Mouse (Mus musculus) kidney, postnatal 10 days (tissue): Measurements from ENCODE around the gene Cyp26b1.

Experiments
- DNase-seq: peaks from one replicate; pipeline ENCODE4 v3.0.0; 2021; ENCODE audit warnings: mixed read lengths

Cyp26b1 gene

GRCm38 (mm10) chr6:84586551-84587200 lies 7.0 kb downstream of the Cyp26b1 start:
- no peak for DNase-seq

GRCm38 (mm10) chr6:84585686-84586300 lies 7.9 kb downstream of the Cyp26b1 start:
- peak; percentile 30 for DNase-seq

- peak; percentile 51 for DNase-seq
These were observed 8.7 kb downstream of the Cyp26b1 start for GRCm38 (mm10) chr6:84584783-84585685.

GRCm38 (mm10) chr6:84583841-84584782 lies 9.6 kb downstream of the Cyp26b1 start:
- DNase-seq: peak; percentile 26

- peak; percentile 87 for DNase-seq
These were observed 10.3 kb downstream of the Cyp26b1 start for GRCm38 (mm10) chr6:84583371-84583770.

- no peak for DNase-seq
These were observed 10.9 kb downstream of the Cyp26b1 start for GRCm38 (mm10) chr6:84582826-84583225.

- peak; percentile 33 for DNase-seq
These were observed 11.8 kb downstream of the Cyp26b1 start for GRCm38 (mm10) chr6:84581833-84582445.

GRCm38 (mm10) chr6:84580979-84581832 lies 12.5 kb downstream of the Cyp26b1 start:
- DNase-seq: no peak

GRCm38 (mm10) chr6:84579508-84579907 lies 14.2 kb downstream of the Cyp26b1 start:
- DNase-seq: no peak

- DNase-seq: peak; percentile 52
These were observed 14.8 kb downstream of the Cyp26b1 start for GRCm38 (mm10) chr6:84578928-84579327.

- DNase-seq: no peak
These were observed 15.8 kb downstream of the Cyp26b1 start for GRCm38 (mm10) chr6:84577898-84578297.

GRCm38 (mm10) chr6:84573905-84574660 lies 19.6 kb downstream of the Cyp26b1 start:
- peak; percentile 58 for DNase-seq

- DNase-seq: no peak
These were observed 23.7 kb downstream of the Cyp26b1 start for GRCm38 (mm10) chr6:84570039-84570438.

GRCm38 (mm10) chr6:84569590-84569989 lies 24.1 kb downstream of the Cyp26b1 start:
- no peak for DNase-seq

GRCm38 (mm10) chr6:84568880-84569279 lies 24.8 kb downstream of the Cyp26b1 start:
- DNase-seq: no peak

GRCm38 (mm10) chr6:84567696-84568095 lies 26.0 kb downstream of the Cyp26b1 start:
- DNase-seq: no peak

GRCm38 (mm10) chr6:84566825-84567224 lies 26.9 kb downstream of the Cyp26b1 start:
- no peak for DNase-seq

- no peak for DNase-seq
These were observed 28.5 kb downstream of the Cyp26b1 start for GRCm38 (mm10) chr6:84565245-84565644.

- no peak for DNase-seq
These were observed 30.8 kb downstream of the Cyp26b1 start for GRCm38 (mm10) chr6:84562948-84563347.

- DNase-seq: no peak
These were observed 32.5 kb downstream of the Cyp26b1 start for GRCm38 (mm10) chr6:84561171-84561570.
